Mouse (Mus musculus): ENCODE measurements around the gene Magi1.

DNA sequence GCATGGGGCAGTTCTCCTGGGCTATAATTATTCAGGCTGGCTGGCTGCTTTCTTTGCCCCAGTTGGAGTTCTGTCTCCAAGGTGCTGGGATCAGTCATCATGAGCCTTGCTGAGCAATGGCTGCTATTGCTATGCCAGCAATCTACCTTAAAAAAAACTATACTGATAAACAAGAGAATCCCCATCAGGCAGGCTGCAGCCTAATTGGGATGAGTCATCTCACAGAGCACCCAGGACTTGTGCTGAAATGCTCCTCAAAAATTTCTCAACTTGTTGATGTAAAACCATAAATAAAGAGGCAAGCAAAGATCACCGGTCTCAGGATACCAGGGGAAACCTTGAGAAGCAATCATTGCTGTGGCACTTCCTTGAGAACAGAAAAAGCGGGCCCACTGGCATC is 141.2 kb downstream of the Magi1 start:
- TF ChIP-seq CTCF (IDR thresholded peaks at IDR 0.05; ENCODE audit: borderline replicate concordance, insufficient read depth, low read depth, low read length), result no peak
- TF ChIP-seq POLR2A (IDR thresholded peaks at IDR 0.05; ENCODE audit: borderline replicate concordance, insufficient read depth, low read length), result no peak

All from cerebellum, adult 2 months (tissue).